Mouse (Mus musculus): ENCODE results near the gene Rbm20.
"Not testable (repeated sequence)": the region's sequence is repeated elsewhere in the genome, so short reads cannot be mapped to it uniquely, and the experiment has no call there.

Gene Rbm20

GRCm38 (mm10) chr19:53793994-53794890 lies 117.1 kb downstream of the Rbm20 start:
- DNase-seq: no peak

GRCm38 (mm10) chr19:53794996-53795395 lies 117.9 kb downstream of the Rbm20 start:
- DNase-seq: no peak

GRCm38 (mm10) chr19:53796020-53796419 lies 118.9 kb downstream of the Rbm20 start:
- DNase-seq: no peak

- DNase-seq: no peak
Measured at GRCm38 (mm10) chr19:53797770-53798169, 120.7 kb downstream of the Rbm20 start.

GRCm38 (mm10) chr19:53799885-53800284 lies 122.8 kb downstream of the Rbm20 start:
- no peak for DNase-seq

- DNase-seq: no peak
Measured at GRCm38 (mm10) chr19:53800365-53800999, 123.4 kb downstream of the Rbm20 start.

- DNase-seq: no peak
Measured at GRCm38 (mm10) chr19:53801380-53801779, 124.3 kb downstream of the Rbm20 start.

GRCm38 (mm10) chr19:53801789-53802683 lies 124.9 kb downstream of the Rbm20 start:
- no peak for DNase-seq

GRCm38 (mm10) chr19:53803954-53804353 lies 126.8 kb downstream of the Rbm20 start:
- DNase-seq: peak in 1 of 2 experiments; percentile 8

- no peak for DNase-seq
Measured at GRCm38 (mm10) chr19:53805063-53805462, 128.0 kb downstream of the Rbm20 start.

GRCm38 (mm10) chr19:53806126-53806525 lies 129.0 kb downstream of the Rbm20 start:
- DNase-seq: no peak

- DNase-seq: not testable (repeated sequence)
Measured at GRCm38 (mm10) chr19:53806526-53807275, 129.6 kb downstream of the Rbm20 start.

- no peak for DNase-seq
Measured at GRCm38 (mm10) chr19:53807276-53807801, 130.2 kb downstream of the Rbm20 start.

- DNase-seq: no peak
Measured at GRCm38 (mm10) chr19:53808041-53808777, 131.1 kb downstream of the Rbm20 start.

- DNase-seq: no peak
Measured at GRCm38 (mm10) chr19:53809185-53809861, 132.2 kb downstream of the Rbm20 start.

- DNase-seq: no peak
Measured at GRCm38 (mm10) chr19:53810024-53810423, 132.9 kb downstream of the Rbm20 start.

- no peak for DNase-seq
Measured at GRCm38 (mm10) chr19:53810584-53810983, 133.5 kb downstream of the Rbm20 start.

- DNase-seq: no peak
Measured at GRCm38 (mm10) chr19:53813576-53813975, 136.5 kb downstream of the Rbm20 start.

- no peak for DNase-seq
Measured at GRCm38 (mm10) chr19:53815714-53816113, 138.6 kb downstream of the Rbm20 start.

- no peak for DNase-seq
Measured at GRCm38 (mm10) chr19:53816242-53816641, 139.1 kb downstream of the Rbm20 start.

GRCm38 (mm10) chr19:53819299-53819698 lies 142.2 kb downstream of the Rbm20 start:
- no peak for DNase-seq

Measured in cerebellum, postnatal 25 days (tissue).